Mouse (Mus musculus) forebrain, embryonic 10.5 days (tissue): ENCODE data around the gene Cmtm8. TPM values are rescaled to one million over a fixed set of nuclear protein-coding genes. Genes with fewer than 3 reads are reported as not detected.

Experiments
- DNase-seq: peaks from one replicate; pipeline ENCODE4 v3.0.0-alpha.2; 2017; ENCODE audit warnings: low spot score; ENCODE audit errors: extremely low spot score
- H3K27ac ChIP-seq: fragments of 300-500 bp; sonication (generic); 2 replicates; pipeline ENCODE4 v1.5.1; 2016; ENCODE audit warnings: mild to moderate bottlenecking
- H3K27me3 ChIP-seq: fragments of 300-500 bp; sonication (generic); 2 replicates; pipeline ENCODE4 v1.6.1; 2016; ENCODE audit warnings: mild to moderate bottlenecking; ENCODE audit not compliant: poor library complexity, severe bottlenecking
- H3K36me3 ChIP-seq: fragments of 300-500 bp; sonication (generic); replicated peaks from 2 replicates; pipeline ENCODE4 v1.6.1; 2016; ENCODE audit warnings: mild to moderate bottlenecking, moderate library complexity
- H3K4me1 ChIP-seq: fragments of 300-500 bp; sonication (generic); 2 replicates; pipeline ENCODE4 v1.6.1; 2016
- H3K4me3 ChIP-seq: fragments of 300-500 bp; sonication (generic); 2 replicates; pipeline ENCODE4 v1.5.1; 2016; ENCODE audit warnings: mild to moderate bottlenecking, moderate library complexity
- H3K9me3 ChIP-seq: fragments of 300-500 bp; sonication (generic); 2 replicates; pipeline ENCODE4 v1.6.1; 2016; ENCODE audit warnings: mild to moderate bottlenecking, moderate library complexity
- WGBS: fragments of 180-500 bp; shearing (Covaris S2); methylation state at CpG from one replicate; pipeline ENCODE4 v1.1.7; 2016; 5-methylcytosine and 5-hydroxymethylcytosine counted together
- polyA plus RNA-seq: library from polyadenylated mRNA; unstranded; fragments of >200 nt; fragmentation: Nextera tagmentation; extraction: Ambion mirVana; gene quantifications from 2 replicates; pipeline ENCODE4 v1.2.1, GENCODE M21; 2016

Cmtm8 gene
- polyA plus RNA-seq, 1 experiment from 2014 or later: 22.8 TPM

DNA sequence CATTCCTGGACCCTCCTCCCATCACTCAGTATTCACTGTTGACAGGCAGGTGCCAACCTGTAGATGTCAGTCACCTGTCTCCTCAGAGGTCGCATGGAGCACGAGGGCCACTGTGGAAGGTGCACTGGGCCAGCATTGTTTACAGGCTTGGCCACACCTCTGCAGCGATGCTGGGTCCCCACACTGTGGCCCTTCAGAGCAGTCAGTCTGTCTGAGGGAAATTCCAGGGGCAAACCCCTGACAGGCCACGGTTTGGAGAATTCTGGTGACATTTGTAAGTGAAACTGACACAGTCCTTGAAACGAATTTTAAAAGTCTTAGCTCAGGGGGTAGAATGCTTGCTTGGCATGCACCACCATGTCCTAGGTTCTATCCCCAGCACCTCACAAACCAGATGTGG lies 83.6 kb downstream of the Cmtm8 start:
- no peak overlapping the region for H3K27ac ChIP-seq
- no peaks in the 10 kb centered on the region for H3K27me3 ChIP-seq
- DNase-seq: no peak
- peaks cover 73% of the 10 kb centered on the region for H3K36me3 ChIP-seq
- no peaks in the 10 kb centered on the region for H3K9me3 ChIP-seq
- H3K4me3 ChIP-seq: no peak overlapping the region
- H3K4me1 ChIP-seq: 0 out of 2 replicates have a peak, but pooled peaks cover 5% of the 10 kb centered on the region
- WGBS: 87% methylated on average over 5 of the region's 5 CpGs

GRCm38 (mm10) chr9:114759886-114760285 lies 84.1 kb downstream of the Cmtm8 start:
- no peaks in the 10 kb centered on the region for H3K27me3 ChIP-seq
- no peak overlapping the region for H3K4me3 ChIP-seq
- no peak for DNase-seq
- WGBS: 88% methylated on average over 4 of the region's 4 CpGs
- H3K36me3 ChIP-seq: peaks cover 74% of the 10 kb centered on the region
- no peaks in the 10 kb centered on the region for H3K9me3 ChIP-seq
- H3K27ac ChIP-seq: no peak overlapping the region
- H3K4me1 ChIP-seq: 0 out of 2 replicates have a peak, but pooled peaks cover 5% of the 10 kb centered on the region

DNA sequence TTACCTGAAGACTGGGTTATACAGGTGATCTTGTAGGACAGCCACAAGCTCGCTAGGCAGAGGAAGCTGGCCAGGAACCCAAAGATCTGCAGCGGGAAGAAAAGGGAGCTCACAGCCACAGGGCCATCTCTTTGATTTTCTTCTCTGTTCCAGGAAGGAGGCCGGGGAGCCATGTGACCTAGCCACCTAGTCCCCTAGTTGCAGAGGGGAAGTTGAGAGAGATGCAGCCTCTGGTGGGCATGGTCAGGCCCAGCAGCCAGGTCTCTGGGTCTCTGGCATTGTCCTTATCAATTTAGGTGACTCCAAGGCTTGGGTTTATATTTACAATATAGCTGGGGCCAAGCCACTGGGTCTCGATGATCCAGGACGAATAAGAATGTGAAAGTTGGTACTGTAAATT lies 85.2 kb downstream of the Cmtm8 start:
- Histone ChIP-seq H3K4me3 (no peak overlapping the region), H3K27me3 (no peaks in the 10 kb centered on the region), H3K9me3 (no peaks in the 10 kb centered on the region), H3K4me1 (0 out of 2 replicates have a peak, but pooled peaks cover 5% of the 10 kb centered on the region), H3K36me3 (peaks cover 76% of the 10 kb centered on the region), H3K27ac (no peak overlapping the region)
- WGBS: 87% methylated on average over 5 of the region's 5 CpGs
- DNase-seq: no peak

DNA sequence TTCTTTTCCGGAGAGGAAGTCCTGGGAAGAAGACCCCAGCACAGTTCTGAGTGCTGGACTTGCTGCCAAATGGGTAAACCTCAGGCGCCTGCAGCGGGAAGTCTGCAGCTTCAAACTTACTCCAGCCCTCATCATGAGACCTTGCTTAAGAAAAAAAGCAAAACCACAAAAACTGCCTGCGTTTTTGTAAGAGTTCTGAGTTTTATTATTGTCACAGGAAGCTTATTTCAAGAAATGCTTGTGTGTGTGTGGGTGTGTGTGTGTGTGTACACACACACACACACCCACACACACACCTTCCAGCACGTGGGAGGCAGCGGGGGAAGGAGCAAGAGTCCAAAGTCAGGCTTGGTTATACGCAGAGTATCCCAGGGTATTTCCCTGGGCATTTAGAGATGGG lies 85.7 kb downstream of the Cmtm8 start:
- H3K4me3 ChIP-seq: no peak overlapping the region
- WGBS: 90% methylated on average over 7 of the region's 7 CpGs

DNA sequence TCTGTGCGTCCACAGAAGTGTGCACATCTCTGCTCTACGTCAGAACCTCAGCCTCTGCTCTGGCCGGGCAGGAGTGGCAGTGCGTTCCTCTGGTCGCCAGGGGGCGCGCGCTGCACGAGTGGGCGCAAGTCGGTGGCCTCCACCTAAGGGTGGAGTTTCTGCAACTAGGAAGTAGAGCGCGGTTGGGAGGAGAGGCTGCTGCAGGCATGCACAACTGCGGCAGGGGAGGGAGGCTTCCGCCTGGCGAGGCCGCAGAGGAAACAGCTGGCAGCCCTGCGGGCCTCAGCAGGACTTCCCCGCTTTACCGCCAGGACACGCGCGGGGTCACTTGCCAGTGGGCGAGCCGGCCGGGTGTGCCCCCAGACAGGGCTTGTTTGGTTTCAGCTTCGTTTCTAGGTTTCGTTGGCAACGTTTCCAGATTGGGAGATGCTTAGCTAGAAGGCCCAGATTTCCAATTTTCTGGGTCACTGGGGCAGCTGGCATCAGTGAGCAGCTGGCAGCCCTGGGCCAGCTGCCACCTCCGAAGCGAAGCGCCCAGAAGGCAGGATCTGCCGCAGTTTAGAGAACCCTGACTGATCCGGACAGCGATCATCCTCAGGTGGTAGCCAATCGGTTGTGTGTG lies 91.0 kb downstream of the Cmtm8 start:
- Histone ChIP-seq H3K4me1 (peaks cover 12% of the 10 kb centered on the region), H3K27ac (peak overlapping the region; percentile 81), H3K9me3 (no peaks in the 10 kb centered on the region), H3K4me3 (peak overlapping the region; percentile 65), H3K36me3 (peaks cover 41% of the 10 kb centered on the region), H3K27me3 (no peaks in the 10 kb centered on the region)
- peak; percentile 86 for DNase-seq
- WGBS: 9% methylated on average over 36 of the region's 36 CpGs

More for the DNA sequence above, 85.7 kb downstream of the Cmtm8 start:
- no peaks in the 10 kb centered on the region for H3K27me3 ChIP-seq
- no peak overlapping the region for H3K27ac ChIP-seq
- H3K36me3 ChIP-seq: peaks cover 76% of the 10 kb centered on the region
- DNase-seq: no peak
- H3K4me1 ChIP-seq: peaks cover 7% of the 10 kb centered on the region
- no peaks in the 10 kb centered on the region for H3K9me3 ChIP-seq

DNA sequence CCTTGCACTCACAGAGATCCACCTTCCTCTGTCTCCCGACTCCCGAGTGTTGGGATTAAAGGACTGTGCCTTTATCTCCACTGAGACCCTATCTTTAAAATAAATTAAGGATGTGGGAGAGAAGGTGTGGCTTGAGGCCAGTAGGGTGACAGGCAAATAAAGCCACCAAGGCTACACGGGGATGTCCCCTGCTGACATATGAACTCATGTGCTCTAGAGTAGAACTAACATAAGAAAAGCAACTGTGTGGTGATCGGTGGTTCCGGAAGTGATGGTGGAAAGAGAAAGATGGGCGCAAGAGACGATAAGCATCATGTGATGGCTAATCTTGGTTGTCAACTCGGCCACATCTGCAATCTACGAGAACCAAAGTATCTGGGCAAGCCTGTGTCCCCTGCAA lies 91.6 kb downstream of the Cmtm8 start:
- Histone ChIP-seq H3K4me3 (no peak overlapping the region), H3K4me1 (peaks cover 12% of the 10 kb centered on the region), H3K27ac (0 out of 2 replicates have a peak overlapping the region, but pooled peaks have one; percentile 81), H3K36me3 (peaks cover 47% of the 10 kb centered on the region), H3K9me3 (no peaks in the 10 kb centered on the region), H3K27me3 (no peaks in the 10 kb centered on the region)
- DNase-seq: no peak
- 80% methylated on average over 9 of the region's 9 CpGs for WGBS

- no peak for DNase-seq
- H3K9me3 ChIP-seq: no peaks in the 10 kb centered on the region
- H3K27ac ChIP-seq: no peak overlapping the region
- no peaks in the 10 kb centered on the region for H3K27me3 ChIP-seq
- H3K4me1 ChIP-seq: peaks cover 12% of the 10 kb centered on the region
- peaks cover 47% of the 10 kb centered on the region for H3K36me3 ChIP-seq
- 92% methylated on average over 3 of the region's 3 CpGs for WGBS
- no peak overlapping the region for H3K4me3 ChIP-seq
Observed at GRCm38 (mm10) chr9:114751582-114751981, 92.4 kb downstream of the Cmtm8 start.

- Histone ChIP-seq H3K36me3 (peaks cover 51% of the 10 kb centered on the region), H3K27me3 (no peaks in the 10 kb centered on the region), H3K4me1 (peaks cover 3% of the 10 kb centered on the region), H3K9me3 (no peaks in the 10 kb centered on the region), H3K4me3 (no peak overlapping the region), H3K27ac (no peak overlapping the region)
- WGBS: 88% methylated on average over 12 of the region's 12 CpGs
- DNase-seq: no peak
Observed at GRCm38 (mm10) chr9:114747466-114747865, 96.5 kb downstream of the Cmtm8 start.

DNA sequence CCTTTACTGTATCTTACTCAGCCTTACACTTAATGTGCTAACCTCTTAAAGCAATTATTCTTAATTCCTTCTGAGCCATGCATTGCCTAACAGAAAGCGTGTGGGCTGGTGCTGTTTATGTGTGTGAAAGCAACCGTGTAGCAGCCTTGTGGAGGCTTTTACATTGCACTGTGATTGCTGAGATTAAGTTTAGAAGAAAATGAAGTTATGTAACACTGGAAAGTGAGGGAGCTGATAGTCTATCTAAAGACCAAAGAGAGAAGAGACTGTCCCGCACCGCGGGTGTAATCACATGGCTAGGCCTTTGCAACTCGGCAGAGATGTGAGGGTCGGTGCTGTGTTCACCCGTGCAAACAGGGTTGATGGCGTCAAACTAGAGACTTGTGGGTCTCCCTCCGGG lies 96.9 kb downstream of the Cmtm8 start:
- H3K27ac ChIP-seq: no peak overlapping the region
- no peak for DNase-seq
- 89% methylated on average over 10 of the region's 10 CpGs for WGBS
- no peaks in the 10 kb centered on the region for H3K4me1 ChIP-seq
- H3K9me3 ChIP-seq: no peaks in the 10 kb centered on the region
- peaks cover 55% of the 10 kb centered on the region for H3K36me3 ChIP-seq
- no peaks in the 10 kb centered on the region for H3K27me3 ChIP-seq
- H3K4me3 ChIP-seq: no peak overlapping the region

GRCm38 (mm10) chr9:114745654-114746053 lies 98.3 kb downstream of the Cmtm8 start:
- no peaks in the 10 kb centered on the region for H3K9me3 ChIP-seq
- no peaks in the 10 kb centered on the region for H3K4me1 ChIP-seq
- no peak overlapping the region for H3K27ac ChIP-seq
- DNase-seq: no peak
- no peaks in the 10 kb centered on the region for H3K27me3 ChIP-seq
- H3K4me3 ChIP-seq: no peak overlapping the region
- WGBS: 85% methylated on average over 4 of the region's 4 CpGs
- H3K36me3 ChIP-seq: peaks cover 60% of the 10 kb centered on the region

GRCm38 (mm10) chr9:114745163-114745562 lies 98.8 kb downstream of the Cmtm8 start:
- DNase-seq: no peak
- Histone ChIP-seq H3K27me3 (no peaks in the 10 kb centered on the region), H3K4me3 (no peak overlapping the region), H3K27ac (no peak overlapping the region), H3K36me3 (peaks cover 60% of the 10 kb centered on the region), H3K4me1 (no peaks in the 10 kb centered on the region), H3K9me3 (no peaks in the 10 kb centered on the region)
- WGBS: 89% methylated on average over 4 of the region's 4 CpGs

GRCm38 (mm10) chr9:114742731-114743130 lies 101.2 kb downstream of the Cmtm8 start:
- Histone ChIP-seq H3K4me3 (no peak overlapping the region), H3K27me3 (no peaks in the 10 kb centered on the region), H3K4me1 (no peaks in the 10 kb centered on the region), H3K36me3 (peaks cover 56% of the 10 kb centered on the region), H3K9me3 (no peaks in the 10 kb centered on the region), H3K27ac (no peak overlapping the region)
- 95% methylated on average over 2 of the region's 2 CpGs for WGBS
- no peak for DNase-seq

- H3K27ac ChIP-seq: no peak overlapping the region
- H3K27me3 ChIP-seq: no peaks in the 10 kb centered on the region
- WGBS: 92% methylated on average over 9 of the region's 9 CpGs
Observed at GRCm38 (mm10) chr9:114740336-114740735, 103.6 kb downstream of the Cmtm8 start.

More at GRCm38 (mm10) chr9:114740336-114740735, 103.6 kb downstream of the Cmtm8 start:
- peaks cover 12% of the 10 kb centered on the region; the same call in 1 of the 2 replicates for H3K4me1 ChIP-seq
- H3K36me3 ChIP-seq: peaks cover 44% of the 10 kb centered on the region
- no peak for DNase-seq
- no peak overlapping the region for H3K4me3 ChIP-seq
- H3K9me3 ChIP-seq: no peaks in the 10 kb centered on the region
